Mouse (Mus musculus): ENCODE data around the gene Arhgap31. TPM values are rescaled to one million over a fixed set of nuclear protein-coding genes. Genes with fewer than 3 reads are reported as not detected.
A peak's percentile ranks its signal among the peaks of the same experiment; 100 is the strongest.

Gene Arhgap31
- polyA plus RNA-seq, 2 experiments = 0.88 to 1.4 TPM

- H3K4me1 ChIP-seq (replicated peaks; ENCODE audit: control insufficient read depth in 2 of 2, insufficient read depth in 2 of 2, low read length in 1 of 2) = peaks cover 0 to 21% of the 10 kb centered on the region in 2 experiments; a peak in 3 of 4 replicates
- TF ChIP-seq EP300 (IDR thresholded peaks at IDR 0.05; ENCODE audit: low read depth) (no peak), CTCF (IDR thresholded peaks at IDR 0.05; ENCODE audit: low read depth) (no peak)
- 56% methylated on average over 12 of the region's 12 CpGs for WGBS (ENCODE audit: insufficient replicate concordance)
- DNase-seq (ENCODE audit: low read depth in 3 of 3, low spot score in 3 of 3) (no peak), ATAC-seq (ENCODE audit: insufficient read depth) (no peak)
- H3K9ac ChIP-seq (replicated peaks) = no peak overlapping the region
- H3K27ac ChIP-seq = no peak overlapping the region
- no peaks in the 10 kb centered on the region for H3K9me3 ChIP-seq (ENCODE audit: control insufficient read depth, low read length)
- H3K4me2 ChIP-seq (ENCODE audit: low read depth) = no peak overlapping the region
- no peaks in the 10 kb centered on the region for H3K36me3 ChIP-seq (replicated peaks; ENCODE audit: control insufficient read depth, insufficient read depth, low read depth)
- H3K4me3 ChIP-seq (ENCODE audit: insufficient read depth in 1 of 2, low read depth in 2 of 2, low read length in 2 of 2) = no peak overlapping the region
- H3K27me3 ChIP-seq (ENCODE audit: control insufficient read depth, insufficient read depth, low read length) = peaks cover 1% of the 10 kb centered on the region; the same call in 1 of the 2 replicates
These were observed 45.2 kb upstream of the Arhgap31 start for GRCm38 (mm10) chr16:38758104-38758861.

GRCm38 (mm10) chr16:38757626-38758025 lies 44.6 kb upstream of the Arhgap31 start:
- Histone ChIP-seq H3K9me3 (ENCODE audit: control insufficient read depth, low read length) (no peaks in the 10 kb centered on the region), H3K4me2 (ENCODE audit: low read depth) (no peak overlapping the region), H3K36me3 (replicated peaks; ENCODE audit: control insufficient read depth, insufficient read depth, low read depth) (no peaks in the 10 kb centered on the region), H3K27me3 (ENCODE audit: control insufficient read depth, insufficient read depth, low read length) (peaks cover 4% of the 10 kb centered on the region; the same call in 1 of the 2 replicates), H3K4me1 (replicated peaks; ENCODE audit: control insufficient read depth in 2 of 2, insufficient read depth in 2 of 2, low read length in 1 of 2) (peaks cover 0 to 23% of the 10 kb centered on the region in 2 experiments; a peak in 3 of 4 replicates), H3K4me3 (ENCODE audit: insufficient read depth in 1 of 2, low read depth in 2 of 2, low read length in 2 of 2) (no peak overlapping the region), H3K9ac (replicated peaks) (no peak overlapping the region), H3K27ac (no peak overlapping the region)
- TF ChIP-seq CTCF (IDR thresholded peaks at IDR 0.05; ENCODE audit: low read depth) (no peak), EP300 (IDR thresholded peaks at IDR 0.05; ENCODE audit: low read depth) (no peak)
- DNase-seq (ENCODE audit: low read depth in 3 of 3, low spot score in 3 of 3) (no peak), ATAC-seq (ENCODE audit: insufficient read depth) (no peak)
- 88% methylated on average over 19 of the region's 19 CpGs for WGBS (ENCODE audit: insufficient replicate concordance)

- no peak overlapping the region for H3K27ac ChIP-seq
- H3K4me2 ChIP-seq (ENCODE audit: low read depth) = no peak overlapping the region
- DNase-seq (ENCODE audit: low read depth in 3 of 3, low spot score in 3 of 3) (no peak), ATAC-seq (ENCODE audit: insufficient read depth) (no peak)
- no peak overlapping the region for H3K9ac ChIP-seq (replicated peaks)
- H3K4me3 ChIP-seq (ENCODE audit: insufficient read depth in 1 of 2, low read depth in 2 of 2, low read length in 2 of 2) = no peak overlapping the region
- no peaks in the 10 kb centered on the region for H3K36me3 ChIP-seq (replicated peaks; ENCODE audit: control insufficient read depth, insufficient read depth, low read depth)
- H3K9me3 ChIP-seq (ENCODE audit: control insufficient read depth, low read length) = no peaks in the 10 kb centered on the region
- H3K4me1 ChIP-seq (replicated peaks; ENCODE audit: control insufficient read depth in 2 of 2, insufficient read depth in 2 of 2, low read length in 1 of 2) = peaks cover 0 to 23% of the 10 kb centered on the region in 2 experiments; a peak in 3 of 4 replicates
- TF ChIP-seq EP300 (IDR thresholded peaks at IDR 0.05; ENCODE audit: low read depth) (no peak), CTCF (IDR thresholded peaks at IDR 0.05; ENCODE audit: low read depth) (no peak)
- H3K27me3 ChIP-seq (ENCODE audit: control insufficient read depth, insufficient read depth, low read length) = peaks cover 4% of the 10 kb centered on the region; the same call in 1 of the 2 replicates
- 38% methylated on average over 4 of the region's 4 CpGs for WGBS (ENCODE audit: insufficient replicate concordance)
These were observed 43.5 kb upstream of the Arhgap31 start for GRCm38 (mm10) chr16:38756572-38756971.

GRCm38 (mm10) chr16:38756177-38756503 lies 43.1 kb upstream of the Arhgap31 start:
- peak overlapping the region; percentile 43 for H3K4me2 ChIP-seq (ENCODE audit: low read depth)
- DNase-seq (ENCODE audit: low read depth in 3 of 3, low spot score in 3 of 3) (no peak), ATAC-seq (ENCODE audit: insufficient read depth) (no peak)
- TF ChIP-seq EP300 (IDR thresholded peaks at IDR 0.05; ENCODE audit: low read depth) (no peak), CTCF (IDR thresholded peaks at IDR 0.05; ENCODE audit: low read depth) (no peak)
- H3K9me3 ChIP-seq (ENCODE audit: control insufficient read depth, low read length) = no peaks in the 10 kb centered on the region
- peaks cover 4% of the 10 kb centered on the region; the same call in 1 of the 2 replicates for H3K27me3 ChIP-seq (ENCODE audit: control insufficient read depth, insufficient read depth, low read length)
- peaks cover 0 to 23% of the 10 kb centered on the region in 2 experiments; a peak in 3 of 4 replicates for H3K4me1 ChIP-seq (replicated peaks; ENCODE audit: control insufficient read depth in 2 of 2, insufficient read depth in 2 of 2, low read length in 1 of 2)
- H3K36me3 ChIP-seq (replicated peaks; ENCODE audit: control insufficient read depth, insufficient read depth, low read depth) = no peaks in the 10 kb centered on the region
- no peak overlapping the region for H3K4me3 ChIP-seq (ENCODE audit: insufficient read depth in 1 of 2, low read depth in 2 of 2, low read length in 2 of 2)
- H3K27ac ChIP-seq = no peak overlapping the region
- H3K9ac ChIP-seq (replicated peaks) = no peak overlapping the region
- 23% methylated on average over 5 of the region's 5 CpGs for WGBS (ENCODE audit: insufficient replicate concordance)

GRCm38 (mm10) chr16:38755452-38756176 lies 42.5 kb upstream of the Arhgap31 start:
- DNase-seq (ENCODE audit: low read depth in 3 of 3, low spot score in 3 of 3) (peak in 2 of 3 experiments; percentile 11 to 49), ATAC-seq (ENCODE audit: insufficient read depth) (peak; percentile 94)
- peak overlapping the region; percentile 43 for H3K4me2 ChIP-seq (ENCODE audit: low read depth)
- no peaks in the 10 kb centered on the region for H3K36me3 ChIP-seq (replicated peaks; ENCODE audit: control insufficient read depth, insufficient read depth, low read depth)
- H3K4me1 ChIP-seq (replicated peaks; ENCODE audit: control insufficient read depth in 2 of 2, insufficient read depth in 2 of 2, low read length in 1 of 2) = peaks cover 0 to 23% of the 10 kb centered on the region in 2 experiments; a peak in 3 of 4 replicates
- H3K27me3 ChIP-seq (ENCODE audit: control insufficient read depth, insufficient read depth, low read length) = peaks cover 4% of the 10 kb centered on the region; the same call in 1 of the 2 replicates
- H3K27ac ChIP-seq = peak overlapping the region; percentile 47; the same call in 1 of the 2 replicates
- no peak overlapping the region for H3K4me3 ChIP-seq (ENCODE audit: insufficient read depth in 1 of 2, low read depth in 2 of 2, low read length in 2 of 2)
- TF ChIP-seq CTCF (IDR thresholded peaks at IDR 0.05; ENCODE audit: low read depth) (no peak), EP300 (IDR thresholded peaks at IDR 0.05; ENCODE audit: low read depth) (peak; percentile 54)
- H3K9ac ChIP-seq (replicated peaks) = no peak overlapping the region
- H3K9me3 ChIP-seq (ENCODE audit: control insufficient read depth, low read length) = no peaks in the 10 kb centered on the region
- WGBS (ENCODE audit: insufficient replicate concordance) = 9% methylated on average over 7 of the region's 7 CpGs
